Mouse (Mus musculus) embryonic facial prominence, embryonic 15.5 days (tissue): Measurements from ENCODE around the gene Nckap1l. TPM values are rescaled to one million over a fixed set of nuclear protein-coding genes. Genes with fewer than 3 reads are reported as not detected.

Source experiments
- ATAC-seq: fragments of 200-750 bp; cut with Nextera tagmentation; 2 replicates; pipeline ENCODE4 v1.8.0; 2017; ENCODE audit warnings: low read depth, moderate TSS enrichment; ENCODE audit not compliant: insufficient number of reproducible peaks, low FRiP score, low TSS enrichment
- H3K27ac ChIP-seq: fragments of 300-500 bp; sonication (generic); replicated peaks from 2 replicates; pipeline ENCODE4 v1.5.1; 2015; ENCODE audit warnings: mild to moderate bottlenecking, inconsistent platforms
- H3K27me3 ChIP-seq: fragments of 300-500 bp; sonication (generic); 2 replicates; pipeline ENCODE4 v1.6.1; 2015; ENCODE audit warnings: inconsistent platforms
- H3K36me3 ChIP-seq: fragments of 300-500 bp; sonication (generic); 2 replicates; pipeline ENCODE4 v1.6.1; 2015; ENCODE audit warnings: mild to moderate bottlenecking, inconsistent platforms
- H3K4me1 ChIP-seq: fragments of 300-500 bp; sonication (generic); 2 replicates; pipeline ENCODE4 v1.6.1; 2015; ENCODE audit warnings: inconsistent platforms
- H3K4me2 ChIP-seq: fragments of 300-500 bp; sonication (generic); replicated peaks from 2 replicates; pipeline ENCODE4 v1.6.1; 2015; ENCODE audit warnings: mild to moderate bottlenecking, inconsistent platforms
- H3K4me3 ChIP-seq: fragments of 300-500 bp; sonication (generic); replicated peaks from 2 replicates; pipeline ENCODE4 v1.5.1; 2015; ENCODE audit warnings: mild to moderate bottlenecking, inconsistent platforms
- H3K9ac ChIP-seq: fragments of 300-500 bp; sonication (generic); 2 replicates; pipeline ENCODE4 v1.6.1; 2015; ENCODE audit warnings: inconsistent platforms
- H3K9me3 ChIP-seq: fragments of 300-500 bp; sonication (generic); replicated peaks from 2 replicates; pipeline ENCODE4 v1.6.1; 2016; ENCODE audit warnings: inconsistent platforms
- WGBS: fragments of 180-500 bp; shearing (Covaris S2); methylation state at CpG from one replicate; pipeline ENCODE4 v1.1.7; 2015; 5-methylcytosine and 5-hydroxymethylcytosine counted together
- polyA plus RNA-seq: library from polyadenylated mRNA; unstranded; fragments of >200 nt; fragmentation: Nextera tagmentation; extraction: Ambion mirVana; gene quantifications from 2 replicates; pipeline ENCODE4 v1.2.1, GENCODE M21; 2015

The Nckap1l gene
- polyA plus RNA-seq, 1 experiment from 2014 or later: 4.9 TPM

DNA sequence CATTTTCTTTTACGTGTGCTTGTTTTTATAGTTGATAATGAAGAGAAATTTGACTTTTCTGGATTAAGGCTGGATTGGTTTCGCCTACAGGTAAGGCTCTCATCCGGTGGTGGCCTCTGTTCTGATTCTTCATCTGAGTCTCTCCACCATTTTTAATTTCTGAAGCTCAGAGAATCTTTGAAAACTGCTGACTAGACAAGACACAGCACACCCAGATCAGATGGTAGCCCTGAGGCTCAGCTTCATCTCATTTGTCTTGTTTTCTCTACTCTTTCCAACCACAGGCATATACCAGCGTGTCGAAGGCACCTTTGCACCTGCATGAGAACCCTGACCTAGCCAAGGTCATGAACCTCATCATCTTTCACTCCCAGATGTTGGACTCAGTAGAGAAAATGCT is 20.2 kb downstream of the Nckap1l start:
- no peaks in the 10 kb centered on the region for H3K4me1 ChIP-seq
- no peak for ATAC-seq
- H3K27ac ChIP-seq: no peak overlapping the region
- H3K9me3 ChIP-seq: no peaks in the 10 kb centered on the region
- no peaks in the 10 kb centered on the region; the same call in 1 of the 2 replicates for H3K27me3 ChIP-seq
- H3K4me2 ChIP-seq: no peak overlapping the region
- 77% methylated on average over 5 of the region's 5 CpGs for WGBS
- H3K9ac ChIP-seq: no peak overlapping the region
- no peaks in the 10 kb centered on the region for H3K36me3 ChIP-seq
- H3K4me3 ChIP-seq: no peak overlapping the region

DNA sequence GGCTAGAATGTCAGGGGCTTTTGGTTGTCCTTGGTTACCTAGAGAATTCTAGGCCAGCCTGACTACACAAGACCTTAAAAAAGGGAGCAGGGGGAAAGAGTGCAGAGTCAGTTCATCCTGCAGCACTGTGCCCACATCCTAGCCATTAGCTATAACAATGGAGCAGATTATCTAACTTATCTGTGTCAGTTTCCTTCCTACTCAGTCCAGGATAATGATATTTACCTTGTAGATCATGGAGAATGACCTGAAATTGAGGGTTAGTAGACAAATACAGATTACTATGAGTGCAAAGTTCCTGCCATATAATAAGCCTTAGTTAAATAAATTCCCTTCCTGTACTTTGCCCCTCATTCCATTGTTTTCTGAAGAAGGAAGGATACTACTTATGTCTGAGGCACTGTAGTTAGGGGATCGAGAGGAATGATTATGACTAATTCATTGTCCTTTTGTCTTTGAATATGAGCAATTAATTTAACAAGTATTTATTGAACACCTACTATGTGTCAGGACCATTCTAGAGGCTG is 25.5 kb downstream of the Nckap1l start:
- Histone ChIP-seq H3K9me3 (no peaks in the 10 kb centered on the region), H3K36me3 (no peaks in the 10 kb centered on the region), H3K27me3 (no peaks in the 10 kb centered on the region; the same call in 1 of the 2 replicates), H3K4me3 (no peak overlapping the region), H3K4me1 (no peaks in the 10 kb centered on the region), H3K27ac (no peak overlapping the region), H3K4me2 (no peak overlapping the region), H3K9ac (no peak overlapping the region)
- WGBS: 70% methylated on average over 1 of the region's 1 CpGs
- ATAC-seq: no peak

DNA sequence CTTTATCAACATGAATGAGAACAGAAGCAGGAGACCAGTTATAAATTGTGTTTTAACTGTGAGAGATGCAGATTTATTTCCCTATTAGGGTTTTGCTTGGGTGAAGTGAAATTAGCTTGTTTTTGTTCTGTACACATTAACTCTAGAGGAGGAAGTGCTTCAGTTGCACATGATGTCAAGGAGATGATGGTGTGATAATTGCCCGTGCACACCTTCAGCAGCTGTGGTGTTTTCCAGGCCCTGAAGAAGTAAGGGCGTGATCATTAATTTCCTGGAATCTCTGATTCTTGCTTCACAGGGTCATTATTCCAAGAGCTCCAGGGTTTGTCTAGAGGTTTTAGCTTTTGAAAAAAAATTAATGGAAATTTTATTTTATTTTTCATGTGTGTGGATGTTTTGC is 26.5 kb downstream of the Nckap1l start:
- no peak overlapping the region for H3K27ac ChIP-seq
- no peak overlapping the region for H3K4me3 ChIP-seq
- no peaks in the 10 kb centered on the region for H3K36me3 ChIP-seq
- H3K9ac ChIP-seq: no peak overlapping the region
- no peaks in the 10 kb centered on the region; the same call in 1 of the 2 replicates for H3K27me3 ChIP-seq
- no peaks in the 10 kb centered on the region for H3K4me1 ChIP-seq
- ATAC-seq: no peak
- H3K4me2 ChIP-seq: no peak overlapping the region
- WGBS: 70% methylated on average over 2 of the region's 2 CpGs
- H3K9me3 ChIP-seq: no peaks in the 10 kb centered on the region

DNA sequence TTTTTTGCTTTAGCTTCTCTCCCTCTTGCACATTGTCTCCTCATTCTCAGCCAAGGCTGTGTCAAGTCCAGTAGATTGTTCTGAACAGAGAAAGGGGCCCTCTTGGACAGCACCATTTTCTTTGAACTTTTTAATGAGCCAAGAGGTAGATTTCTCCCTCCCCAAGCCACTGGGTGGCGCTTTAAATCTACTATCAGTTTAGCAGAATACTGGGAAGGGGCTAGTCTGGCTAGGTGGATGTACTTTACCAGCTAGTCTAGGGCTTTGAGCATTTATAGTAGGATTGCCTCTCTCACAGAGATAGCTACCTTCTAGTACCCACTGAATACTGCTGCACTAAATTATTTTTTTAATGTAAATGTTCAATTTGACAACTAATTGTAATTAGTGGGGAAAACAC is 28.9 kb downstream of the Nckap1l start:
- Histone ChIP-seq H3K9me3 (no peaks in the 10 kb centered on the region), H3K4me3 (no peak overlapping the region), H3K36me3 (no peaks in the 10 kb centered on the region), H3K9ac (no peak overlapping the region), H3K27me3 (no peaks in the 10 kb centered on the region), H3K4me1 (no peaks in the 10 kb centered on the region), H3K27ac (no peak overlapping the region), H3K4me2 (no peak overlapping the region)
- no peak for ATAC-seq
- WGBS: 0% methylated on average over 1 of the region's 1 CpGs

DNA sequence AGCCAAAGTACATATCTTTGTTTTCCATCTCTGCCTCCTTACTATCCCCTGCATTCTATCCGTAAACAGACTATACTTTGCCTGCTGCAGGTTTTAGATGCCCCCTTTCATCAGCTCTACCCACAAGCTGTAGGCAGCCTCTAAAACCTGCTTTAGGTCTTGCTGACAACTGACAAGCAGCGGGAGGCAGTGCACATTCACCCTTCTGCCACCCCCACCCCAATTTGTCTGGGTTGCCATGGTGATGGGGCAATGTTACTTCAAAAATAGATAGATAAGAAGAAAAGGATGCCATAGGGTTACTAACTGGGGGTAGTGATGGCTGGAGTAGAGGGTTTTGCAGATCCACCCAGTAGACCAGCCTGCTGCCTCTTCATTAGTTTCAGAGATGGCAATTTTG is 30.9 kb downstream of the Nckap1l start:
- H3K9me3 ChIP-seq: no peaks in the 10 kb centered on the region
- H3K4me2 ChIP-seq: no peak overlapping the region
- H3K27me3 ChIP-seq: no peaks in the 10 kb centered on the region
- H3K27ac ChIP-seq: no peak overlapping the region
- WGBS: 64% methylated on average over 2 of the region's 2 CpGs
- H3K36me3 ChIP-seq: no peaks in the 10 kb centered on the region
- no peak overlapping the region for H3K4me3 ChIP-seq
- ATAC-seq: no peak
- H3K4me1 ChIP-seq: no peaks in the 10 kb centered on the region
- no peak overlapping the region for H3K9ac ChIP-seq

DNA sequence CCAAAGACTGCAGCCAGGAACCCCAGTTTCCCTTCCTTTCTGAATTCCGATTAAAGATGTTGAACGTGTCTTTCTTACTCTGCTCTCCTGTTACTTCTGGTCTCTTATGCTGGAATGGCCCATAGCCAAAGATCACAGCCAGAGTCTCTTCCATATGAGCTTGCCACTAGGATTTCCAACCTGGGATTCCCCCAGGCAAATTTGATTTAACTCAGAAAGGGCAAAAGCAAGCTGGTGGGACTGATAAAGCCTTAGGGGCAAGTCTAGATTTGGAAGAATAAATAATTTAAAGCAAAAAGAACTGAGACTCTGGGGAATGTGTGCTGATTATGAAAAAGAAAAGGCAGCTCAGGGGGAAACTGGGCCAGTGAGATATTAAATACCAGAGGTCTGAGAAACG is 31.5 kb downstream of the Nckap1l start:
- no peaks in the 10 kb centered on the region for H3K4me1 ChIP-seq
- no peaks in the 10 kb centered on the region for H3K27me3 ChIP-seq
- no peaks in the 10 kb centered on the region for H3K9me3 ChIP-seq
- no peak overlapping the region for H3K27ac ChIP-seq
- H3K9ac ChIP-seq: no peak overlapping the region
- H3K4me2 ChIP-seq: no peak overlapping the region
- H3K4me3 ChIP-seq: no peak overlapping the region
- H3K36me3 ChIP-seq: no peaks in the 10 kb centered on the region
- no peak for ATAC-seq
- WGBS: 42% methylated on average over 3 of the region's 3 CpGs

DNA sequence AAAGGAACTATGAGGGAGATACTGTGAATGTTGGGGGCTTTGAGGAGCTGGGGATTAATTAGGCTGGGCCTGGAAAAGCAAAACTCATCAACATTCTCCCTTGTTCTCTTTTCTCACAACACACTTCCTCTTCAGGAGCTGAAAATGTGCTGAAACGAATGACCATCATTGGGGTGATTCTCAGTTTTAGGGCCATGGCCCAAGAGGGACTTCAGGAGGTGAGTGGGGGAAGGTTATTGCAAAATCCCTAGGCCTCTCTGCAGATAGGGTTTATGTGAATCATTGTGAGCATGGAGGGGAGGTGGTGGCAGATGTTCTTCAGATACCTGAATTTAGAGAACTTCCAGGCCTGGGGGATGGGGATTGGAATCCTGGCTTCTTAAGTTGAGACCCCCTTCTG is 33.1 kb downstream of the Nckap1l start:
- ATAC-seq: no peak
- Histone ChIP-seq H3K4me2 (no peak overlapping the region), H3K4me3 (no peak overlapping the region), H3K4me1 (no peaks in the 10 kb centered on the region), H3K9ac (no peak overlapping the region), H3K27me3 (no peaks in the 10 kb centered on the region), H3K27ac (no peak overlapping the region), H3K36me3 (no peaks in the 10 kb centered on the region), H3K9me3 (no peaks in the 10 kb centered on the region)
- WGBS: 65% methylated on average over 1 of the region's 1 CpGs

DNA sequence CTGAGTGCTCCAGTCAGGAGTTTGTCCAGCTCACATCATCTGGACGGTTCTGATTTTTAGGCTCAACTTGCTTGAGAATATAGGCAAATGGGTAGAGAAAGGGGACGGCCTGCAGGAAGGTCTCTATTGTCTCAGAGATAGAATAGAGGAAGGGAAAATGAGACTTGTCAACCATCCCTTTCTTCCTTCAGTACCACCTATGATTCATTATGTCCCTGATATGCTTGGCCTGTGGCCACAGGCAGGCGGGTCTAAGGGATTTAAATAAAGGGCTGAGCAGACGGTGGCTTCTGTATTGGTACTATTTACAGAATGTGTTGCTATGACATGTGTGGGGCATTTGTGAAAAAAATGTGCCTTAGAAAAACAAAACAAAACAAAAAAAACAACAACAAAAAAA is 34.7 kb downstream of the Nckap1l start:
- H3K4me3 ChIP-seq: no peak overlapping the region
- 55% methylated on average over 4 of the region's 4 CpGs for WGBS
- no peaks in the 10 kb centered on the region for H3K36me3 ChIP-seq
- no peak overlapping the region for H3K9ac ChIP-seq
- H3K4me2 ChIP-seq: no peak overlapping the region
- no peaks in the 10 kb centered on the region for H3K9me3 ChIP-seq
- 0 out of 2 replicates have a peak overlapping the region, but pooled peaks have one; percentile 11 for H3K27ac ChIP-seq
- no peaks in the 10 kb centered on the region for H3K4me1 ChIP-seq
- no peak for ATAC-seq
- no peaks in the 10 kb centered on the region for H3K27me3 ChIP-seq

DNA sequence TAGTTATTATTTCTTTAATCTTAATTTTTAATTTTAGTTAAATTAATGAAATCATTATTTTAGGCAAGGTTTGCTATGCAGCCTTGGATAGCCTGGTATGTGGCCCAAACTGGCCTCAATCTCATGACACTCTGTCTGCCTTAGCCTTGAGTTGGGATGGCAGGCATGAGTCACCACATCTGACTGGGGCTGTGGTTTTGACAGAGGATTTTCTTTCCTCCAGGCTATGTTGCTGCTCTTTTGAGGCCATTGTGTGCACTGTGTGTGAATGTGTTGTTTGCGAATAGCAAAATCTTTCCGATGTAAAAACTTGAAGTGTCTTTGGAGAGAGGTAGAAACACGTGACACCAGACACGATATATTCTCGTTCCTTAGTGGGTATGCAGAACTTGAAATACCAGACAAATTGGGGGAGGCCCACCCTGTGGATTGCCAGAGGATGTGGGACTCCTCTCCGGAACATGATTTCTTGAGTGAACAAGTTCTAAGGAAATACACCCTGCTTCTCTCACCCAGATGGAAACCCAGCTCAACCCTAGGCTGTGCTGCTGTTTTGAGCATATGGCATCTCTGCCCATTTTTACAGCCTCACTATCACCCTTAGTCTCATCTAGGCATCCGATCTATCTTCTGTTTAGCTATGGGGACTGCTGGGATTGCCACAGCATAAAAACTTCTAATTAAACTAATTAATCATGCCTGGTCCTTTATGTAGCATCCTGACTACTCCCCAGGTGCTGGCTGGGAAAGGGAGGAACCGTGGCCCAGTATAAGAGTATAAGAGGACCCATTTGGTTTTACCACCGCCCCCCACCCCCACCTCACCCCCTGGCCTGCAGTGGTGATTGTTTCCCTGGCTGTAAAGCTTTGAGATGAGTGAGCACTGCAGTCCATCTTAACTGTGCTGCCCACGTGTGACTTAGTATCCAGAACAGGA is 42.9 kb downstream of the Nckap1l start:
- H3K9ac ChIP-seq: no peak overlapping the region
- no peak overlapping the region for H3K4me3 ChIP-seq
- no peak for ATAC-seq
- no peaks in the 10 kb centered on the region for H3K9me3 ChIP-seq
- 59% methylated on average over 10 of the region's 10 CpGs for WGBS
- no peaks in the 10 kb centered on the region for H3K36me3 ChIP-seq
- H3K27me3 ChIP-seq: 0 out of 2 replicates have a peak, but pooled peaks cover 7% of the 10 kb centered on the region
- H3K4me2 ChIP-seq: no peak overlapping the region
- H3K27ac ChIP-seq: no peak overlapping the region
- H3K4me1 ChIP-seq: peaks cover 11% of the 10 kb centered on the region; the same call in 1 of the 2 replicates

DNA sequence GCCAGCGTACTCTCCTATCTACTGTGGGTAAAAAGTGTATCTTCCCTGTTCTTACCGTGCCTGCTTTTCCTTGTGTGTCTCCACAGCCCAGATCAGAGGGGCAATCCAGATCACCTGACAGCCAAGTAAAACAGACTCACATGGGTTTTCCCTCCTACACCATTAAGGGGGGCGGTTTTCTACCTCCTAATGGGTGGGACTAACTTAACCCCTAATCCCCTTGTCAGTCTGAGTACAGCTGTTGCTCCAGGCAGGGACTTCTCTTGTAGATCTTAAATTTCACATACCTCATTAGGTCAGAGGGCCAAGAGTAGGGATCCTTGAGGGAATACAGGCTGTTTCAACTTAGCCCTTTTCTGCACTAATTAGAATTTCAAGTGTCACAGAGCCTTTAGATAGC is 44.6 kb downstream of the Nckap1l start:
- Histone ChIP-seq H3K9me3 (no peaks in the 10 kb centered on the region), H3K27me3 (0 out of 2 replicates have a peak, but pooled peaks cover 7% of the 10 kb centered on the region), H3K27ac (no peak overlapping the region), H3K4me3 (no peak overlapping the region), H3K4me1 (peaks cover 21% of the 10 kb centered on the region; the same call in 1 of the 2 replicates), H3K36me3 (no peaks in the 10 kb centered on the region), H3K4me2 (no peak overlapping the region), H3K9ac (no peak overlapping the region)
- ATAC-seq: no peak
- 24% methylated on average over 3 of the region's 3 CpGs for WGBS

DNA sequence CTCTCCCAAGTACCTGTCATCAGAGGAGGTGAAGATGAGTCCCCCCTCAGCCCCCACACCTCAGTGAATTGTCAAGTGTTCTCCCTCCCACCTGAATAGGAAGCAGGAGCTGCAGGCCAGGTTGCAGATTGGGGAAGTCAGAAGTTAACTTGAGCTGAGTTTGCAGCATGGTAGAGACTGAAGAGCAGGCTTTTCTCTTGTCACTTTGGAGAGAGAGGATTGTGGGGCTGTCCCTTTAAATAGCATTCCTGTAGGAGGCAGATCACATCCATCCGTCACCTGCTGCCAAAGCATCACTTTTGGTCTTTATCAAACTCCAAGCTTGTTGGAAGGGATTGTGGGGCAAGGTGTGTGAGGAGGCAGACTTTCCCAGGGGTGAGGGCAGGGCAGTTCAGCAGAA is 47.1 kb downstream of the Nckap1l start:
- Histone ChIP-seq H3K4me1 (peaks cover 30% of the 10 kb centered on the region; the same call in 1 of the 2 replicates), H3K9ac (no peak overlapping the region), H3K4me2 (no peak overlapping the region), H3K27ac (no peak overlapping the region), H3K4me3 (no peak overlapping the region), H3K27me3 (peaks cover 22% of the 10 kb centered on the region), H3K9me3 (no peaks in the 10 kb centered on the region), H3K36me3 (no peaks in the 10 kb centered on the region)
- ATAC-seq: no peak
- 59% methylated on average over 1 of the region's 1 CpGs for WGBS
